Mouse (Mus musculus) spleen, adult 12 weeks (tissue): Measurements from ENCODE around the gene Sptb.

Source experiments
- DNase-seq: peaks from one replicate; pipeline ENCODE4 v3.0.0; 2022; ENCODE audit warnings: low spot score

Sptb gene

DNA sequence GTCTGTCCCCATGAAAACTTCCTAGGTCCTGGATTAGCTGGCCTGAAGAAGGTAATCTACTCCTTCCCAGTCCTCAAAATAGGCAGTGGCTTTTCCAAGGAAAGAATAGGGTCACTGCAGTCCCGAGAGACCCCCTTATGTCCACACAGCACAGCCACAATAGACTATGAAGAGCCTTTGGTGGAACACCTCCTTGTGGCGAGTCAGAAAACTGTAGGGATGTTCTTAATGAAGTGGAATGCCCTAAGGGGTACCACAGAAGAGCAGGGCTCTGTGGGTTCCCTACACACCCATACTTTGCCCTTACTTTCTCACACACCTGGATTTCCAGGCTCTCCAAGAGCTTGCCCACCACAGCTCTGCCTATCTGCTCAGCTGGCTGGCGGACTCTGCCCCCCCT is 104.5 kb downstream of the Sptb start:
- DNase-seq = no peak

DNA sequence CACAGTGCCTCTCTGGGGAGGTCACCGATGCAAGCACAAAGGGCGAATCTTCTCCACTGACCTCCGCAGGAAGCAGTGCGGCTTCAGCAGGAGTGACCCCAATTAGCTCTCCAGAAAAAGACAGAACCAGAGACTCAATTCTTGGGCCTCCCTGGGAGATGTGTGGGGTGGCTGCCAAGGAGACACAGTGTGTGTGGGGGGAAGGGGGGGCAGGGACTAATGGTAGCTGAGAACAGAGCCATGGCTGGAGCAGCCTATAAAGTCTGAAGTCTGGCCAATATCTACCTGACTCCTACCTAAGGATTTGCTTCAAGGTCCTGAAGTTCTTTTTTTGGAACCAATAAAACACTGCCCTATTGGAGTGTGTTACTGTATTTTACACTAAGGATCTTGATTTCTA is 105.8 kb downstream of the Sptb start:
- no peak for DNase-seq

GRCm38 (mm10) chr12:76603779-76604178 is 106.6 kb downstream of the Sptb start:
- no peak for DNase-seq

DNA sequence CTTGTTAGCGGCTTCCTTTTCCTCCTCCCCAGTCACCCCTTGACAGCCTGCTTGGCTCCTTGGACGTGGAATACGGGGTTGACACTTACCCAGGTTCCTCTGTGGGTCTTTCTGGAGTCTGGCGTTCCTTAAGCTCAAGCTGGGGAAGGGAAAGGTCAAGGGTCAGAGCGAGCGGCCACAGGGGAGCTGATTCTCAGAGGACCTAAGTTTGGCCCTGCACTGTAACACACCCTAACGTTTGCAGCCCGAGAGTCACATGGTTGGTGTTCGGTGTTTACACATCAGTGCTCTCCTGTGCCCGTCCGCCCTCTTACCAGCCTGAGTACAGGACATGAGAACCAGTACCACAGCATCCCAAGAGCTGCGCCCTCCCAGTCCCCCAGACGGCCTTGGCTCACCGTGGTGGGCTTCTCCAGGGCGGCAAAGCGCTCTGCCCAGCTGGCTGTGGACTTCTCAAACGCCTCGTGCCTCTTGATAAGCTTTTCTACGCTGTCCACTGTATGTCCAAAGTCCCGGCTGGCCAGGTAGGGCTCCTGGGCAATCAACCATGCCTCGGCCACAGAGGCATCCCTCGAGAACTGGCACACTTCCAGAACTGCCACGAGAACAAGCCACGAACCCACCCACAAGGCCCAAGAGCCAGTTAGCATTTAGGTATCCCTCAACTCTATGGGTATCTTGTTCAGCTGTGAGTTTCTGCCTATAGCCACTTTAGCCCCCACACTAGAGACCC is 112.0 kb downstream of the Sptb start:
- no peak for DNase-seq

- no peak for DNase-seq
Observed at GRCm38 (mm10) chr12:76597577-76598100, 112.7 kb downstream of the Sptb start.

- no peak for DNase-seq
Observed at GRCm38 (mm10) chr12:76596292-76597023, 113.9 kb downstream of the Sptb start.

GRCm38 (mm10) chr12:76595830-76596229 is 114.5 kb downstream of the Sptb start:
- DNase-seq = no peak

- no peak for DNase-seq
Observed at GRCm38 (mm10) chr12:76594556-76594955, 115.8 kb downstream of the Sptb start.

GRCm38 (mm10) chr12:76593839-76594322 is 116.5 kb downstream of the Sptb start:
- DNase-seq = peak; percentile 82

DNA sequence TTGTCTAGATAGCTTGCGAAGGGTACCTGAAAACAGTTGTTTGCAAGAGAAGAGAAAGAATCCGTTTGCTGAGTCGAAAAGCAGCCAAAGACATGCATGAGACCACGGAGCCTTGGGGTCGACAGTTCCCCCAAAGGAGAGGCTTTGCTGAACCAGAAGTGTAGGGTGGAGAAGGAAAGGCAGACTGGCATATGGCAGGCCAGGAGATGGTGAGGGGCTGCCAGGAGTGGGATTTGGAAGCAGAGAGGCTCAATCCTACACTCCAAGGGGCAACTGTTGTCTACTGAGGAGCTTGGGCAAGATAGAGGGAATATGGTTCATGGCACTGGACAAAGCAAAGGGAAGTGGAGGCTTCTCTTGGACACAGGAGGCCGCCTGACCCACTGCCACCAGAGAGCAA is 117.1 kb downstream of the Sptb start:
- no peak for DNase-seq

DNA sequence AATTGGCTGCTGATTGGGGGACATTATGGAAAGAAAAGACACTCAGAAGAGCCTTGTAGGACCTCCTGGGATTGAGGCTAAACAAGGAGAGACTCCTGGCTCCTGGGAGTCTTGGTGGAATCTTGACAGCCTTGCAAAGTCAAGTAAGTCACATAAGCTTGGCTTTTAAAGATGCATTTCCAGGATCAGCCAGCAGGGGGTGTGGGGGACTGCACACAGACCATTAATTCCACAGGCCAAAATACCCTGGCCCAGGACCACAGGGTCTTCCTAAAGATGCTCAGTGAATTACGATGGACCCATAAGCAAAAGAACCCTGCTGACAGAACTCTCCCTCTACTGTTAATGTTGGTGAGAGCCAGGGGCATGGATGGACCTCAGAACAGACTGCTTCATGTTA is 118.1 kb downstream of the Sptb start:
- peak; percentile 59 for DNase-seq

- DNase-seq = no peak
Observed at GRCm38 (mm10) chr12:76591037-76591436, 119.3 kb downstream of the Sptb start.

- no peak for DNase-seq
Observed at GRCm38 (mm10) chr12:76589531-76589930, 120.8 kb downstream of the Sptb start.

DNA sequence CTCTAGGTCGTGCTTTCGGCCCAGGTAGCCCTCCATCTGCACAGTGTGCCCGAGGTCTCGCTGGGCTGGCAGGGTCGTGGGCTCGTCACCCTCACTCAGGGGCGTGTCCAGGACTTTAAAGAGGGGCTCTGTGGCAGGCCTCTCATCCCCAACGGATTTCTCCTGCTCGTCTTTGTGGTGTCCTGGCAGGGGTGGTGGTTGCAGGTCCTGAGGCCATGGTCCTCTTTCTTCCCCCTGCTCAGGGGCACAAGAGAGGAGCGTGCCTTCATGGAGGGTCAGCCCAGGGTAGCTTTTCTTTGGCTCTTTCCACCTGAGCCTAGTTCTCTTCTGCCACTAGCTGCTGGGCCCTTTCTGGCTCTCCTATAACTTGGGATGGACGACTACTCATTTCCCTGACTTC is 123.0 kb downstream of the Sptb start:
- no peak for DNase-seq

DNA sequence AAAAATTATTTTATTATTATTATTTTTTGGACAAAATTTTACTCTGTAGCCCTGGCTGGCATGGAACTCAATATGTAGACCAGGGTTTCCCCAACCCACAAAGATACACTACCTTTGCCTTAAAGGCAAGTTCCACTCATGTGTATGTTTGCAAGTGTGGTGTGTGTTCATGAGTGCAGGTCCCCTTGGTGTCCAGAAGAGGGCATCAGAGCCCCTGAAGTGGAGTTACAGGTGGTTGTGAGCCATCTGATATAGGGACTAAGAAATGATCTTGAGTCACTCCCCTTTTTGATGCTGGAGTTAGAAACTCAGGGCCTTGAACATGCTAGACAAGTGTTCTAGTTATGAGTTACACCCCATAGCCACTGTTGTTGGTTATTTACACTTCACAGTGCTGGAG is 125.3 kb downstream of the Sptb start:
- no peak for DNase-seq

DNA sequence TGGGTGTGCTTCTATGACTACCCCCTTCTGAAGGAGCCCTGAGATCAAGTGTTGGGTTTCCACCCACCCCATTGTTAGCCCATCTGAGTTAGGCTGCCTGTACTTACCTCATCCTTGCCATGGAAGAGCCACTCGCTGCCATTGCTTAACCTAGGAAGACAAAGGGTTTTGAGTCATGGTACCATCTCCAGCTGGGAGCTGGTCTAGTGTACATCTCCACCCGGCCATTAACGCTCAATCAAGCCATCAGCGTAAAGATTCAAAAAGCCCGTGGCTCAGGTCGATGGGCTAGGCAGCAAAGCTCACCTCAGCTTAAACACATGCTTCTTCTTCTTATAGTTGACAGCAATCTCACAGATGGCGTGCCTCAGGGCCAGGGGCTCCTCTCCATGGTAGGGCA is 126.9 kb downstream of the Sptb start:
- no peak for DNase-seq

GRCm38 (mm10) chr12:76582841-76583240 is 127.5 kb downstream of the Sptb start:
- no peak for DNase-seq

DNA sequence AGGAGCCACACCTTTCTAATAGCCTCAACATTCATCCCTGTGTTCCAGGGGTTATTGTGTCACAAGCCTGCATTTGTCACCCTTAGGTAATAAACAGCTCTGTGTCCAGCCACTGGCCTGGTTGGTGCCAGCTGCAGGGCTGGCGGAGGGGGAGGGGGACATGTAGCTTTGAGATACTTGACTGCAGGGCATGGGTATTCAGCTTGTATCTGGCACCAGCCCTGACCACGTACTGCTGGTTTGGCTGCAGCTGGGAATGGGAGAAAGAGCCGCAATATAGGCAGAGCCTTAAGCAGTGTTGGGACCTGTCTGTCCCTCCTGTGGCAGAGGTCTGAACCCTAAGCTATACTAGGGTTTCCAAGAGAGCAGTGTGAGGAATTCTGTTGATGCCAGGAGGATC is 128.2 kb downstream of the Sptb start:
- DNase-seq = no peak

- DNase-seq = no peak
Observed at GRCm38 (mm10) chr12:76579806-76580205, 130.5 kb downstream of the Sptb start.

- no peak for DNase-seq
Observed at GRCm38 (mm10) chr12:76578465-76578864, 131.9 kb downstream of the Sptb start.

DNA sequence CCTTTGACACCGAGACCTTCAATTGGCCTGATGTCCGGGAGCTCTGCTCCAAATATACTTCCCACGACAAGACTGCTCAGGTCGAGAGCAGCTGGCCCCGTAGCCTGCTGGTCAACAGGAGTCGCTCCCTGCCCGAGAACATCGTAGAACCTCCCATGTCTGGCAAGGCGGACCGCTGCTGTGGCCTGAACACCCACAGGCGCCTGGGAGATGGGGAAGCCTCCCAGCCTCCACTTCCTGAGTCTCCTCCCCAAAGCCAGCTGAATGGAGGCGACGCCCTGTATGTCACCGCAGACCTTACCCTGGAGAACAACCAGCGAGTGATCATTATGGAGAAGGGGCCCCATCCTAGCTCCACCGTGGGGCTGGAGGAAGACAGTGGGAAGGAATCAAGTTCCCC is 132.5 kb downstream of the Sptb start:
- no peak for DNase-seq

DNA sequence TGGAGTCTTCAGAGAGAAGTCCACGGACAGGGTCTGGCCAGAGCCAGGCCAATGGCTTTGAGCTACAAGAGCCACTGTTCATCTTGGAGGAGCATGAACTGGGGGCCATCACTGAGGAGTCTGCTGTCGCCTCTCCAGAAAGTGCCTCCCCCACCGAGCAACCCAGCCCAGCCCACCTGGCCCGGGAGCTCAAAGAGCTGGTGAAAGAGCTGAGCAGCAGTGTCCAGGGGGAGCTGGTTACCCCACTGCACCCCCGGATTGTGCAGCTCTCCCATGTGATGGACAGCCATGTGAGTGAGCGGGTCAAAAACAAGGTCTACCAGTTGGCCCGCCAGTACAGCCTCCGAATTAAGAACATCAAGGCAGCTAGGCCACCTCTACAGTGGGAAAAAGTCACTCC is 133.5 kb downstream of the Sptb start:
- no peak for DNase-seq

GRCm38 (mm10) chr12:76576061-76576460 is 134.3 kb downstream of the Sptb start:
- DNase-seq = no peak
